Mouse (Mus musculus) erythroblast, embryonic 14.5 days (primary cell): Measurements from ENCODE around the gene Dnajc7.

Source experiments
- GATA1 ChIP-seq: IDR thresholded peaks from 2 replicates; pipeline ENCODE4 v1.6.1; 2012; ENCODE audit warnings: low read length, inconsistent platforms, mixed read lengths
- TAL1 ChIP-seq: IDR thresholded peaks from 3 replicates; pipeline ENCODE4 v1.6.1; 2012; ENCODE audit warnings: low read length, inconsistent platforms, mixed read lengths

GRCm38 (mm10) chr11:100605451-100605850 lies 14.5 kb downstream of the Dnajc7 start:
- TF ChIP-seq GATA1 = no peak
- TF ChIP-seq TAL1 = no peak
